Mouse (Mus musculus) macrophage (primary cell): ENCODE measurements around the gene Rtl1. TPM values are rescaled to one million over a fixed set of nuclear protein-coding genes. Genes with fewer than 3 reads are reported as not detected.

ENCODE experiments used
- H3K27ac ChIP-seq: fragments of 350-480 bp; formaldehyde crosslinking; 2 replicates; pipeline ENCODE4 v1.9.0; 2021
- H3K36me3 ChIP-seq: fragments of 350-480 bp; formaldehyde crosslinking; 2 replicates; pipeline ENCODE4 v1.9.0; 2021; ENCODE audit errors: inconsistent target
- H3K4me3 ChIP-seq: fragments of 350-480 bp; formaldehyde crosslinking; 2 replicates; pipeline ENCODE4 v1.9.0; 2021; ENCODE audit errors: inconsistent target
- H3K79me2 ChIP-seq: fragments of 350-480 bp; formaldehyde crosslinking; 2 replicates; pipeline ENCODE4 v1.9.0; 2021; ENCODE audit errors: inconsistent target
- WGBS: methylation state at CpG from one replicate; pipeline ENCODE4 v1.1.7; 2026; ENCODE audit warnings: inconsistent platforms; ENCODE audit not compliant: missing documents; 5-methylcytosine and 5-hydroxymethylcytosine counted together
- polyA plus RNA-seq: library from polyadenylated mRNA; stranded (reverse); fragments of 250-400 nt; gene quantifications from 3 replicates; pipeline ENCODE4 v1.2.4, GENCODE M21; 2018; ENCODE audit warnings: inconsistent platforms

The Rtl1 gene
- polyA plus RNA-seq, 1 experiment from 2014 or later: not detected

- no peaks in the 10 kb centered on the region for H3K36me3 ChIP-seq
- no peak overlapping the region for H3K4me3 ChIP-seq
- H3K27ac ChIP-seq: no peak overlapping the region
- 79% methylated on average over 2 of the region's 2 CpGs for WGBS
- no peaks in the 10 kb centered on the region for H3K79me2 ChIP-seq
Observed at GRCm38 (mm10) chr12:109551771-109552170, 48.4 kb downstream of the Rtl1 start.

GRCm38 (mm10) chr12:109547085-109547484, 53.0 kb downstream of the Rtl1 start:
- no peaks in the 10 kb centered on the region for H3K79me2 ChIP-seq
- no peak overlapping the region for H3K4me3 ChIP-seq
- no peak overlapping the region for H3K27ac ChIP-seq
- WGBS: 21% methylated on average over 2 of the region's 2 CpGs
- no peaks in the 10 kb centered on the region for H3K36me3 ChIP-seq

- Histone ChIP-seq H3K27ac (no peak overlapping the region), H3K36me3 (no peaks in the 10 kb centered on the region), H3K79me2 (no peaks in the 10 kb centered on the region), H3K4me3 (no peak overlapping the region)
- 88% methylated on average over 30 of the region's 30 CpGs for WGBS
Observed at GRCm38 (mm10) chr12:109545875-109546732, 54.0 kb downstream of the Rtl1 start.

- Histone ChIP-seq H3K79me2 (no peaks in the 10 kb centered on the region), H3K4me3 (no peak overlapping the region), H3K36me3 (no peaks in the 10 kb centered on the region), H3K27ac (no peak overlapping the region)
- 90% methylated on average over 3 of the region's 4 CpGs for WGBS
Observed at GRCm38 (mm10) chr12:109543281-109543923, 56.7 kb downstream of the Rtl1 start.

GRCm38 (mm10) chr12:109542635-109543249, 57.4 kb downstream of the Rtl1 start:
- no peaks in the 10 kb centered on the region for H3K36me3 ChIP-seq
- no peaks in the 10 kb centered on the region for H3K79me2 ChIP-seq
- H3K4me3 ChIP-seq: no peak overlapping the region
- H3K27ac ChIP-seq: no peak overlapping the region
- 41% methylated on average over 17 of the region's 17 CpGs for WGBS

GRCm38 (mm10) chr12:109542011-109542410, 58.1 kb downstream of the Rtl1 start:
- H3K4me3 ChIP-seq: no peak overlapping the region
- no peaks in the 10 kb centered on the region for H3K36me3 ChIP-seq
- WGBS: 49% methylated on average over 13 of the region's 14 CpGs
- no peak overlapping the region for H3K27ac ChIP-seq
- no peaks in the 10 kb centered on the region for H3K79me2 ChIP-seq

- H3K27ac ChIP-seq: no peak overlapping the region
Observed at GRCm38 (mm10) chr12:109541540-109541899, 58.6 kb downstream of the Rtl1 start.

GRCm38 (mm10) chr12:109540739-109541539, 59.2 kb downstream of the Rtl1 start:
- Histone ChIP-seq H3K79me2 (no peaks in the 10 kb centered on the region), H3K27ac (no peak overlapping the region), H3K36me3 (no peaks in the 10 kb centered on the region), H3K4me3 (no peak overlapping the region)
- WGBS: 46% methylated on average over 29 of the region's 30 CpGs

More at GRCm38 (mm10) chr12:109541540-109541899, 58.6 kb downstream of the Rtl1 start:
- no peaks in the 10 kb centered on the region for H3K36me3 ChIP-seq
- WGBS: 57% methylated on average over 13 of the region's 16 CpGs
- no peaks in the 10 kb centered on the region for H3K79me2 ChIP-seq
- no peak overlapping the region for H3K4me3 ChIP-seq

- WGBS: 76% methylated on average over 13 of the region's 13 CpGs
- H3K27ac ChIP-seq: no peak overlapping the region
- H3K4me3 ChIP-seq: no peak overlapping the region
- no peaks in the 10 kb centered on the region for H3K36me3 ChIP-seq
- no peaks in the 10 kb centered on the region for H3K79me2 ChIP-seq
Observed at GRCm38 (mm10) chr12:109539950-109540349, 60.2 kb downstream of the Rtl1 start.

Other genes with a start within 250 kb of the Rtl1 start
- not detected in 3 replicates for gene Dlk1, start 147.5 kb downstream of the Rtl1 start, polyA plus RNA-seq